Mouse (Mus musculus): ENCODE measurements around the gene Gm49325.

DNA sequence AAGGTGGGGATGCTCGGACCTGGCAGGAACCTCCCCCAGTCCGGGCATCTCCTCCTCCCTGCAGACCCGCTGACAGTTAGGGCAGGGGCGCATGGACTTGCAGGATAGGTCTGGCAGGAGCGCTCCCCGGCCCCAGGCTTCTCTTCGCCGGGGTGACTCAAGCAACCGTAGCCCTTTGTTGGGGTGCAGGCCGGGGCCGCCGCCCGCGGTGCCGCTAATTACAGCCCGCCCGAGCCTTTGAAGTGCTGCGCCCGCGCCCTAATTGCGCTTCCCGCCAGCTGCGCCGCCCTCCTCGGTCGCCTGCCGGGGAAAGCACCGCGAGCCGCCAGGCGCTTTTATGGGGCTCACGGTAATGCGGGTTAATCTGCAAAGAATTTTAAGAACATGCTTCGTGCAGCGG lies 71.6 kb downstream of the Gm49325 start:
- TF ChIP-seq GATA1 (IDR thresholded peaks at IDR 0.05; ENCODE audit: borderline replicate concordance, low read length) (no peak), CTCF (IDR thresholded peaks at IDR 0.05; ENCODE audit: low read depth, low read length) (no peak)

Data from G1E (cell line).